Mouse (Mus musculus): ENCODE results near the gene Arl14ep.

DNA sequence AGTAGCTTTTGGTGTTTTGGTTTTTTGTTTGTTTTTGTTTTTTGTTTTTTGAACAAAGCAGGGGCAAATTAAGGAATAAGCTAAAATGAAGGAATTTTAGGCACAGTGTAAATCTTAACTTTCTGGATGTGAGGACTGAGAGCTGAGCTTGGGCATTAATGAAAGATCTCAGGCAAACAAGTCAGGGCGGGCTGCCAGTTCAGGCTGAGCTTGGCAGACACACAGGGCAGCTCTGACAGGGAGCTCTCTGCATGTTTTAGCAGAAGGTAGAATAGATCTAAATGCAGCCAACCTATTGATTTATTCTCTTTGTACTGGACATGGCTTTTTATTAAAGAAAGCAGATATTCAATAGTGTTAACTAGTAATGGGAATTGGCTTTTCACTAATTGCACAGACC is 31.8 kb downstream of the Arl14ep start:
- TF ChIP-seq HCFC1 (IDR thresholded peaks at IDR 0.05; ENCODE audit: low read depth, low read length) (no peak), BHLHE40 (IDR thresholded peaks at IDR 0.05; ENCODE audit: low read depth, low read length) (no peak)
